Comparison of ENCODE assay signal across 9 mouse cellular contexts in the genomic region with DNA sequence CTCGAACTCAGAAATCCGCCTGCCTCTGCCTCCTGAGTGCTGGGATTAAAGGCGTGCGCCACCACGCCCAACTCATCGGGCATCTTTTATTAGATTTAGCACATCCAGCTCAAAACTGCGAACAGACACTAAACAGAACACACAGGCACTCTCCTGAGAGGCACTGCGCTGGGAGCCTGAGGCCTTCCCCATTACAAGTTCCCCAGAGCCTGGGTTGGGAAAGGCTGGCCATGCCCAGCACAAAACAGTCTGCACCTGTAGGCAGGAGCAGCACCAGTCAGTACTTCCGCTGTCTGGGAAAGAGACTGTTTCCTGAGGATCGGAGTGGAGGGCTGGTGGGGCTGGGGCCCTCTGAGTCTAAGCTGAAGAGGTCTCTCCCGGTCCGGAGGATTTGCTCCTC. TPM values are rescaled to one million over a fixed set of nuclear protein-coding genes. Genes with fewer than 3 reads are reported as not detected.
DNase-seq lines count a peak whose midpoint lies in the region; ATAC-seq and TF ChIP-seq lines count a peak whose summit lies in the region.
"Had no signal": no experiment of that assay in that cellular context is flagged by ENCODE, and none has a peak within 500 bp of the region (broad histone marks: within the 10 kb centered on the region; RNA-seq: fewer than 3 reads in every experiment).

No protein-coding gene starts in this region.

- H3K27me3 ChIP-seq in heart, embryonic 10.5 days (ENCODE audit: insufficient read depth, poor library complexity, severe bottlenecking), result no peaks in the 10 kb centered on the region
- H3K27me3 ChIP-seq in midbrain, embryonic 10.5 days (ENCODE audit: low read depth, poor library complexity, severe bottlenecking), result no peaks in the 10 kb centered on the region
- no peaks in the 10 kb centered on the region for H3K27me3 ChIP-seq in midbrain, postnatal 0 days (ENCODE audit: insufficient read depth, low read length)
- no peaks in the 10 kb centered on the region for H3K27me3 ChIP-seq in intestine, embryonic 15.5 days (replicated peaks)
- H3K27me3 ChIP-seq in small intestine, adult 2 months (ENCODE audit: control insufficient read depth, insufficient read depth, low read length), result no peaks in the 10 kb centered on the region

- H3K4me1 ChIP-seq in heart, embryonic 10.5 days, result peaks cover 63% of the 10 kb centered on the region
- peaks cover 66% of the 10 kb centered on the region for H3K4me1 ChIP-seq in midbrain, embryonic 10.5 days
- peaks cover 30% of the 10 kb centered on the region for H3K4me1 ChIP-seq in midbrain, postnatal 0 days (ENCODE audit: insufficient read depth, low read length)
- H3K4me1 ChIP-seq in intestine, embryonic 15.5 days (replicated peaks), result peaks cover 45% of the 10 kb centered on the region
- H3K4me1 ChIP-seq in small intestine, adult 2 months (ENCODE audit: control insufficient read depth, insufficient read depth, insufficient read length, low read length), result peaks cover 30% of the 10 kb centered on the region

- H3K36me3 ChIP-seq in heart, embryonic 10.5 days, result peaks cover 33% of the 10 kb centered on the region
- peaks cover 47% of the 10 kb centered on the region for H3K36me3 ChIP-seq in midbrain, embryonic 10.5 days
- peaks cover 12% of the 10 kb centered on the region; the same call in 1 of the 2 replicates for H3K36me3 ChIP-seq in midbrain, postnatal 0 days (ENCODE audit: insufficient read depth, low read length)
- H3K36me3 ChIP-seq in intestine, embryonic 15.5 days, result peaks cover 9% of the 10 kb centered on the region; the same call in 1 of the 2 replicates
- peaks cover 7% of the 10 kb centered on the region for H3K36me3 ChIP-seq in small intestine, adult 2 months (ENCODE audit: control insufficient read depth, insufficient read depth, low read length)

- no peaks in the 10 kb centered on the region for H3K9me3 ChIP-seq in heart, embryonic 10.5 days
- no peaks in the 10 kb centered on the region for H3K9me3 ChIP-seq in midbrain, embryonic 10.5 days (replicated peaks)
- H3K9me3 ChIP-seq in midbrain, postnatal 0 days (ENCODE audit: low read length), result no peaks in the 10 kb centered on the region
- H3K9me3 ChIP-seq in intestine, embryonic 15.5 days, result no peaks in the 10 kb centered on the region

- H3K9ac ChIP-seq in midbrain, postnatal 0 days (replicated peaks; ENCODE audit: low read length, poor library complexity, severe bottlenecking), result no peak overlapping the region
- 0 out of 2 replicates have a peak overlapping the region, but pooled peaks have one; percentile 3 for H3K9ac ChIP-seq in intestine, embryonic 15.5 days

- peak overlapping the region; percentile 94; the same call in 1 of the 2 replicates for H3K4me3 ChIP-seq in heart, embryonic 10.5 days
- peak overlapping the region; percentile 91 for H3K4me3 ChIP-seq in midbrain, embryonic 10.5 days
- no peak overlapping the region for H3K4me3 ChIP-seq in midbrain, postnatal 0 days (ENCODE audit: low read depth, low read length)
- H3K4me3 ChIP-seq in intestine, embryonic 15.5 days (replicated peaks), result no peak overlapping the region
- 0 out of 2 replicates have a peak overlapping the region, but pooled peaks have one; percentile 1 for H3K4me3 ChIP-seq in small intestine, adult 2 months (ENCODE audit: low read depth, low read length)

- no peak for ATAC-seq in midbrain, postnatal 0 days (ENCODE audit: low FRiP score)
- ATAC-seq in intestine, embryonic 15.5 days, result no peak
- no peak for ATAC-seq in CD4-positive, CD25-positive, alpha-beta regulatory T cell, adult 4 months

- no peak for TF ChIP-seq CTCF in midbrain, postnatal 0 days (IDR thresholded peaks at IDR 0.05)
- no peak for TF ChIP-seq CTCF in small intestine, adult 2 months (IDR thresholded peaks at IDR 0.05; ENCODE audit: extremely low read depth, insufficient read length, insufficient replicate concordance, low read depth, low read length)

- no peak for DNase-seq in heart, embryonic 10.5 days (ENCODE audit: low spot score)
- DNase-seq in heart, adult 8-10 months (ENCODE audit: low spot score), result no peak
- DNase-seq in midbrain, embryonic 10.5 days (ENCODE audit: low spot score), result no peak
- no peak for DNase-seq in midbrain, postnatal 0 days (ENCODE audit: low spot score)
- no peak for DNase-seq in urinary bladder, adult 2 months (ENCODE audit: low spot score)

- 91% methylated on average over 12 of the region's 12 CpGs for WGBS in heart, embryonic 10.5 days
- 93% methylated on average over 12 of the region's 12 CpGs for WGBS in midbrain, embryonic 10.5 days
- WGBS in midbrain, postnatal 0 days, result 95% methylated on average over 12 of the region's 12 CpGs
- WGBS in intestine, embryonic 15.5 days, result 94% methylated on average over 12 of the region's 12 CpGs
- 88% methylated on average over 12 of the region's 12 CpGs for WGBS in small intestine, adult 2 months

- 0 out of 2 replicates have a peak overlapping the region, but pooled peaks have one; percentile 99 for H3K27ac ChIP-seq in heart, embryonic 10.5 days
- peak overlapping the region; percentile 38; the same call in 1 of the 2 replicates for H3K27ac ChIP-seq in midbrain, embryonic 10.5 days (replicated peaks)
- no peak overlapping the region for H3K27ac ChIP-seq in midbrain, postnatal 0 days (ENCODE audit: low read depth, low read length)
- H3K27ac ChIP-seq in intestine, embryonic 15.5 days, result no peak overlapping the region
- H3K27ac ChIP-seq in small intestine, adult 2 months (ENCODE audit: insufficient read depth, low read depth, low read length), result no peak overlapping the region

- TF ChIP-seq POLR2A in small intestine, adult 2 months (IDR thresholded peaks at IDR 0.05; ENCODE audit: low read depth, low read length), result no peak

- H3K4me2 ChIP-seq in midbrain, postnatal 0 days (ENCODE audit: low read depth, low read length, poor library complexity, severe bottlenecking), result no peak overlapping the region
- H3K4me2 ChIP-seq in intestine, embryonic 15.5 days (replicated peaks), result peak overlapping the region; percentile 87

RNA-seq across cellular contexts. Expression of a gene that starts 0.6 kb away (rescaled TPM):
- polyA plus RNA-seq in heart, embryonic 10.5 days (2016; fragmentation: Nextera tagmentation; extraction: Ambion mirVana), result 8.4 and 9.9 TPM in 2 replicates
- 10 to 100 TPM; 59.3 to 81.8 (median 73.5) TPM for total RNA-seq in heart, adult 8-10 months (2022)
- polyA plus RNA-seq in midbrain, embryonic 10.5 days (2016; fragmentation: Nextera tagmentation; extraction: Ambion mirVana), result 3.0 and 5.2 TPM in 2 replicates
- total RNA-seq in midbrain, postnatal 0 days (2014; rRNA removed), result 4.2 and 7.2 TPM in 2 replicates
- 3.9 and 4.4 TPM in 2 replicates for polyA plus RNA-seq in midbrain, postnatal 0 days (2015; fragmentation: Nextera tagmentation; extraction: Ambion mirVana)
- polyA plus RNA-seq in intestine, embryonic 15.5 days (2015; fragmentation: Nextera tagmentation; extraction: Ambion mirVana), result 58.3 and 59.2 TPM in 2 replicates
- 148 and 353 TPM in 2 replicates for polyA plus RNA-seq in small intestine, adult 2 months (2012; rRNA removed)
- polyA plus RNA-seq in CD4-positive, CD25-positive, alpha-beta regulatory T cell, adult 4 months (2017; shearing (Covaris generic)), result 10 to 100 TPM; 13.7 to 20.9 TPM
- polyA plus RNA-seq in urinary bladder, adult 2 months (2012; rRNA removed), result 46.2 and 52.7 TPM in 2 replicates

RNA-seq across cellular contexts. Expression of a gene that starts 1.3 kb away (rescaled TPM):
- 0.41 TPM in 1 of 2 replicates, not detected in the other for polyA plus RNA-seq in heart, embryonic 10.5 days (2016; fragmentation: Nextera tagmentation; extraction: Ambion mirVana)
- total RNA-seq in heart, adult 8-10 months (2022), result not detected
- 0.19 and 0.25 TPM in 2 replicates for polyA plus RNA-seq in midbrain, embryonic 10.5 days (2016; fragmentation: Nextera tagmentation; extraction: Ambion mirVana)
- 2.4 TPM in 1 of 2 replicates, not detected in the other for total RNA-seq in midbrain, postnatal 0 days (2014; rRNA removed)
- 0.66 TPM in 1 of 2 replicates, not detected in the other for polyA plus RNA-seq in midbrain, postnatal 0 days (2015; fragmentation: Nextera tagmentation; extraction: Ambion mirVana)
- 0.43 and 1.5 TPM in 2 replicates for polyA plus RNA-seq in intestine, embryonic 15.5 days (2015; fragmentation: Nextera tagmentation; extraction: Ambion mirVana)
- 0.76 and 2.9 TPM in 2 replicates for polyA plus RNA-seq in small intestine, adult 2 months (2012; rRNA removed)
- polyA plus RNA-seq in CD4-positive, CD25-positive, alpha-beta regulatory T cell, adult 4 months (2017; shearing (Covaris generic)), result 1 to 10 TPM; 1.3 to 2.4 TPM
- polyA plus RNA-seq in urinary bladder, adult 2 months (2012; rRNA removed), result 2.8 and 3.2 TPM in 2 replicates
- polyA plus RNA-seq: inflammation-experienced regulatory T-cells, adult 6 months had no signal

RNA-seq across cellular contexts. Expression of a gene that starts 2.2 kb away (rescaled TPM):
- polyA plus RNA-seq in heart, embryonic 10.5 days (2016; fragmentation: Nextera tagmentation; extraction: Ambion mirVana), result 64.1 and 99.6 TPM in 2 replicates
- total RNA-seq in heart, adult 8-10 months (2022), result 10 to 100 TPM in 2 of 4 experiments, 1 to 10 TPM in 2; 8.3 to 22.2 (median 10.5) TPM
- polyA plus RNA-seq in midbrain, embryonic 10.5 days (2016; fragmentation: Nextera tagmentation; extraction: Ambion mirVana), result 103 and 104 TPM in 2 replicates
- total RNA-seq in midbrain, postnatal 0 days (2014; rRNA removed), result 5.3 TPM in 1 of 2 replicates, not detected in the other
- 33.1 and 41.1 TPM in 2 replicates for polyA plus RNA-seq in midbrain, postnatal 0 days (2015; fragmentation: Nextera tagmentation; extraction: Ambion mirVana)
- 48.4 and 52.6 TPM in 2 replicates for polyA plus RNA-seq in intestine, embryonic 15.5 days (2015; fragmentation: Nextera tagmentation; extraction: Ambion mirVana)
- 1.6 and 3.7 TPM in 2 replicates for polyA plus RNA-seq in small intestine, adult 2 months (2012; rRNA removed)
- 10 to 100 TPM; 49.2 to 70.1 TPM for polyA plus RNA-seq in CD4-positive, CD25-positive, alpha-beta regulatory T cell, adult 4 months (2017; shearing (Covaris generic))
- 16.4 and 18.2 TPM in 2 replicates for polyA plus RNA-seq in urinary bladder, adult 2 months (2012; rRNA removed)

RNA-seq across cellular contexts. Expression of a gene that starts 5.9 kb away (rescaled TPM):
- polyA plus RNA-seq in heart, embryonic 10.5 days (2016; fragmentation: Nextera tagmentation; extraction: Ambion mirVana), result 20.6 and 46.6 TPM in 2 replicates
- 10 to 100 TPM; 28.1 to 33.3 (median 31.4) TPM for total RNA-seq in heart, adult 8-10 months (2022)
- polyA plus RNA-seq in midbrain, embryonic 10.5 days (2016; fragmentation: Nextera tagmentation; extraction: Ambion mirVana), result 46.2 and 55.1 TPM in 2 replicates
- 52.3 and 55.5 TPM in 2 replicates for total RNA-seq in midbrain, postnatal 0 days (2014; rRNA removed)
- 45.3 and 55.5 TPM in 2 replicates for polyA plus RNA-seq in midbrain, postnatal 0 days (2015; fragmentation: Nextera tagmentation; extraction: Ambion mirVana)
- 41.5 and 51.1 TPM in 2 replicates for polyA plus RNA-seq in intestine, embryonic 15.5 days (2015; fragmentation: Nextera tagmentation; extraction: Ambion mirVana)
- 9.5 and 26.4 TPM in 2 replicates for polyA plus RNA-seq in small intestine, adult 2 months (2012; rRNA removed)
- 10 to 100 TPM; 12.5 to 49.1 TPM for polyA plus RNA-seq in CD4-positive, CD25-positive, alpha-beta regulatory T cell, adult 4 months (2017; shearing (Covaris generic))
- 66.3 and 76.5 TPM in 2 replicates for polyA plus RNA-seq in urinary bladder, adult 2 months (2012; rRNA removed)

RNA-seq across cellular contexts. Expression of a gene that starts 6.0 kb away (rescaled TPM):
- 2.4 and 3.2 TPM in 2 replicates for polyA plus RNA-seq in heart, embryonic 10.5 days (2016; fragmentation: Nextera tagmentation; extraction: Ambion mirVana)
- total RNA-seq in heart, adult 8-10 months (2022), result 1 to 10 TPM in 1 of 4 experiments, under 1 TPM in 1, not detected in 2; 0.87 to 1.1 TPM
- polyA plus RNA-seq in midbrain, embryonic 10.5 days (2016; fragmentation: Nextera tagmentation; extraction: Ambion mirVana), result 2.9 and 4.4 TPM in 2 replicates
- 102 and 155 TPM in 2 replicates for total RNA-seq in midbrain, postnatal 0 days (2014; rRNA removed)
- 109 and 124 TPM in 2 replicates for polyA plus RNA-seq in midbrain, postnatal 0 days (2015; fragmentation: Nextera tagmentation; extraction: Ambion mirVana)
- 4.3 and 5.0 TPM in 2 replicates for polyA plus RNA-seq in intestine, embryonic 15.5 days (2015; fragmentation: Nextera tagmentation; extraction: Ambion mirVana)
- polyA plus RNA-seq in small intestine, adult 2 months (2012; rRNA removed), result 1.3 and 2.7 TPM in 2 replicates
- polyA plus RNA-seq in CD4-positive, CD25-positive, alpha-beta regulatory T cell, adult 4 months (2017; shearing (Covaris generic)), result 1 to 10 TPM; 2.6 to 3.3 TPM
- 9.7 and 10.2 TPM in 2 replicates for polyA plus RNA-seq in urinary bladder, adult 2 months (2012; rRNA removed)

Comparison
In these comparisons a context has a peak if more than half of its experiments do, and no peak if none do; other contexts are left out.
1. H3K27ac ChIP-seq: peak in heart, embryonic 10.5 days (single experiment) and midbrain, embryonic 10.5 days (single experiment); none in midbrain, postnatal 0 days (single experiment), intestine, embryonic 15.5 days (single experiment) and small intestine, adult 2 months (single experiment).
2. H3K4me3 ChIP-seq: peak in heart, embryonic 10.5 days (single experiment), midbrain, embryonic 10.5 days (single experiment) and small intestine, adult 2 months (single experiment); none in midbrain, postnatal 0 days (single experiment) and intestine, embryonic 15.5 days (single experiment).